Mouse (Mus musculus): ENCODE measurements around the gene Col9a2. TPM values are rescaled to one million over a fixed set of nuclear protein-coding genes. Genes with fewer than 3 reads are reported as not detected.

The Col9a2 gene
- not detected for total RNA-seq (2023)

GRCm38 (mm10) chr4:121039331-121040115 lies at the start of gene Col9a2:
TSS of gene Col9a2 (plus strand) at chr4:121039385.

GRCm38 (mm10) chr4:121016928-121017657 lies 22.1 kb upstream of the Col9a2 start, which contains the start of gene Smap2:
TSS of gene Smap2 (minus strand) at chr4:121017247.

GRCm38 (mm10) chr4:121097650-121098378 lies 58.6 kb downstream of the Col9a2 start, which contains the start of gene Zmpste24:
TSS of gene Zmpste24 (minus strand) at chr4:121098241.

Other genes starting within 250 kb of the Col9a2 start
- 10 to 100 TPM; 53.1 to 58.8 TPM for gene Nfyc, start 207.8 kb upstream of the Col9a2 start, total RNA-seq (2023)
- 10 to 100 TPM; 18.7 to 20.4 TPM for gene Rims3, start 184.6 kb upstream of the Col9a2 start, total RNA-seq (2023)
- gene Exo5, start 114.4 kb upstream of the Col9a2 start, total RNA-seq (2023) = 1 to 10 TPM; 4.6 to 7.9 TPM
- 1 to 10 TPM; 5.8 to 6.8 TPM for gene Zfp69, start 87.7 kb upstream of the Col9a2 start, total RNA-seq (2023)
- 100 to 1,000 TPM; 113 to 130 TPM for gene Smap2, start 22.1 kb upstream of the Col9a2 start, total RNA-seq (2023)
- 10 to 100 TPM; 20.5 to 21.4 TPM for gene Zmpste24, start 58.9 kb downstream of the Col9a2 start, total RNA-seq (2023)
- not detected for gene Tmco2, start 69.8 kb downstream of the Col9a2 start, total RNA-seq (2023)
- gene Rlf, start 175.7 kb downstream of the Col9a2 start, total RNA-seq (2023) = 10 to 100 TPM; 45.0 to 45.2 TPM

Measured in monocyte, adult 59 days (primary cell).